Mouse (Mus musculus): ENCODE measurements around the gene Atp5s. TPM values are rescaled to one million over a fixed set of nuclear protein-coding genes. Genes with fewer than 3 reads are reported as not detected.
A peak's percentile ranks its signal among the peaks of the same experiment; 100 is the strongest.

Gene Atp5s
- polyA plus RNA-seq, 1 experiment, result 34.9 TPM

- Histone ChIP-seq H3K4me3 (ENCODE audit: insufficient read depth, low read length) (no peak overlapping the region), H3K27ac (ENCODE audit: insufficient read depth, low read length) (no peak overlapping the region), H3K4me1 (ENCODE audit: control insufficient read depth, insufficient read depth, low read length) (no peaks in the 10 kb centered on the region)
- TF ChIP-seq POLR2A (IDR thresholded peaks at IDR 0.05; ENCODE audit: extremely low read depth, insufficient read depth, low read length), result no peak
- no peak for TF ChIP-seq CTCF (IDR thresholded peaks at IDR 0.05; ENCODE audit: extremely low read depth, insufficient read depth, low read length)
These were observed 4.5 kb downstream of the Atp5s start for GRCm38 (mm10) chr12:69729246-69729645.

DNA sequence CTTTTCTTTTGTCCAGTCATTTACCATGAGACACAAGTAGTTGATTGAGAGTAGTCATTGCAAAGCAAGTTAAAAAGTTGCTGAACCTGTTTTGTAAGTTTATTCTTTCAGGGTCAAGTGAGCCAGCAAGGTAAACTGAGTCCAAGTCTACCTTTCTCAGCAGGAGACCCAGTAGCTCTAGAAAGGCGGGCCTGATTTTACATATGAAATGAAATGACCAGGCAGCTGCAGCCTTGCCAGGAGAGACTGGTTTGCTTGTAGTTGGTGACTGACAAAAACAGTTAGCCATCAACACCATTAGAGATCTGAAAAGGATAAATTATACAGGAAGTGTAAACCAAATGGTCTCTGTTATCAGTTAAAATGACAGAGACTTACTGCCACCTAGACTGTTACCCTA, 5.6 kb downstream of the Atp5s start:
- Histone ChIP-seq H3K27ac (ENCODE audit: insufficient read depth, low read length) (no peak overlapping the region), H3K4me1 (ENCODE audit: control insufficient read depth, insufficient read depth, low read length) (no peaks in the 10 kb centered on the region), H3K4me3 (ENCODE audit: insufficient read depth, low read length) (no peak overlapping the region)
- no peak for TF ChIP-seq CTCF (IDR thresholded peaks at IDR 0.05; ENCODE audit: extremely low read depth, insufficient read depth, low read length)

- TF ChIP-seq CTCF (IDR thresholded peaks at IDR 0.05; ENCODE audit: extremely low read depth, insufficient read depth, low read length), result no peak
- no peak for TF ChIP-seq POLR2A (IDR thresholded peaks at IDR 0.05; ENCODE audit: extremely low read depth, insufficient read depth, low read length)
- Histone ChIP-seq H3K4me1 (ENCODE audit: control insufficient read depth, insufficient read depth, low read length) (no peaks in the 10 kb centered on the region), H3K27ac (ENCODE audit: insufficient read depth, low read length) (no peak overlapping the region), H3K4me3 (ENCODE audit: insufficient read depth, low read length) (no peak overlapping the region)
These were observed 7.5 kb downstream of the Atp5s start for GRCm38 (mm10) chr12:69732221-69732620.

DNA sequence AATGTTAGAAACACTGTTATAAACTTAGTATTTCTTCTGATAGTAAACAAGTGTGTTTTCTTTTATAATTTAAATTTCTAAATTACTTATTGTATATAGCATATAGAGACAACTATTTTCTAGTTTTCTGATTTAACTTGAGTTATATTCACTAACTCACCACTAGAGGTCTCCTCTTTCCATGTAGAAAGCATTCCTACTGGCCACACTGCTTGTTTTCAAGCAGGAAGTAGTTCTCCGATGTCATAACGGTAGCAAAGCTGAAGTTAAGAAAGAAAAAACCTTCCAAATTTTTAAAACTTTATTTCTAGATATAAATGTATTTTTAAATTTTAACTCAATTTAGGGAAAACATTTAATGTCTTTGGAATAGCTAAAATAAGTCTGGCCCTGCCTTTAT, 8.8 kb downstream of the Atp5s start:
- no peak for TF ChIP-seq POLR2A (IDR thresholded peaks at IDR 0.05; ENCODE audit: extremely low read depth, insufficient read depth, low read length)
- TF ChIP-seq CTCF (IDR thresholded peaks at IDR 0.05; ENCODE audit: extremely low read depth, insufficient read depth, low read length), result peak; percentile 27; the same call in 1 of the 2 replicates
- no peak overlapping the region for H3K27ac ChIP-seq (ENCODE audit: insufficient read depth, low read length)
- H3K4me1 ChIP-seq (ENCODE audit: control insufficient read depth, insufficient read depth, low read length), result no peaks in the 10 kb centered on the region
- H3K4me3 ChIP-seq (ENCODE audit: insufficient read depth, low read length), result no peak overlapping the region

- H3K27ac ChIP-seq (ENCODE audit: insufficient read depth, low read length), result no peak overlapping the region
- no peaks in the 10 kb centered on the region for H3K4me1 ChIP-seq (ENCODE audit: control insufficient read depth, insufficient read depth, low read length)
- no peak overlapping the region for H3K4me3 ChIP-seq (ENCODE audit: insufficient read depth, low read length)
- TF ChIP-seq POLR2A (IDR thresholded peaks at IDR 0.05; ENCODE audit: extremely low read depth, insufficient read depth, low read length) (no peak), CTCF (IDR thresholded peaks at IDR 0.05; ENCODE audit: extremely low read depth, insufficient read depth, low read length) (no peak)
These were observed 9.2 kb downstream of the Atp5s start for GRCm38 (mm10) chr12:69733923-69734322.

GRCm38 (mm10) chr12:69741965-69742364, 17.2 kb downstream of the Atp5s start:
- no peaks in the 10 kb centered on the region for H3K4me1 ChIP-seq (ENCODE audit: control insufficient read depth, insufficient read depth, low read length)
- TF ChIP-seq CTCF (IDR thresholded peaks at IDR 0.05; ENCODE audit: extremely low read depth, insufficient read depth, low read length), result no peak
- no peak for TF ChIP-seq POLR2A (IDR thresholded peaks at IDR 0.05; ENCODE audit: extremely low read depth, insufficient read depth, low read length)
- H3K27ac ChIP-seq (ENCODE audit: insufficient read depth, low read length), result no peak overlapping the region
- H3K4me3 ChIP-seq (ENCODE audit: insufficient read depth, low read length), result no peak overlapping the region

- H3K4me3 ChIP-seq (ENCODE audit: insufficient read depth, low read length), result no peak overlapping the region
- TF ChIP-seq CTCF (IDR thresholded peaks at IDR 0.05; ENCODE audit: extremely low read depth, insufficient read depth, low read length) (no peak), POLR2A (IDR thresholded peaks at IDR 0.05; ENCODE audit: extremely low read depth, insufficient read depth, low read length) (no peak)
- no peaks in the 10 kb centered on the region for H3K4me1 ChIP-seq (ENCODE audit: control insufficient read depth, insufficient read depth, low read length)
- no peak overlapping the region for H3K27ac ChIP-seq (ENCODE audit: insufficient read depth, low read length)
These were observed 19.4 kb downstream of the Atp5s start for GRCm38 (mm10) chr12:69744138-69744537.

- TF ChIP-seq CTCF (IDR thresholded peaks at IDR 0.05; ENCODE audit: extremely low read depth, insufficient read depth, low read length) (no peak), POLR2A (IDR thresholded peaks at IDR 0.05; ENCODE audit: extremely low read depth, insufficient read depth, low read length) (no peak)
- H3K27ac ChIP-seq (ENCODE audit: insufficient read depth, low read length), result no peak overlapping the region
- no peaks in the 10 kb centered on the region for H3K4me1 ChIP-seq (ENCODE audit: control insufficient read depth, insufficient read depth, low read length)
- no peak overlapping the region for H3K4me3 ChIP-seq (ENCODE audit: insufficient read depth, low read length)
These were observed 27.2 kb downstream of the Atp5s start for GRCm38 (mm10) chr12:69751864-69752341.

- TF ChIP-seq POLR2A (IDR thresholded peaks at IDR 0.05; ENCODE audit: extremely low read depth, insufficient read depth, low read length) (no peak), CTCF (IDR thresholded peaks at IDR 0.05; ENCODE audit: extremely low read depth, insufficient read depth, low read length) (no peak)
- Histone ChIP-seq H3K27ac (ENCODE audit: insufficient read depth, low read length) (no peak overlapping the region), H3K4me3 (ENCODE audit: insufficient read depth, low read length) (no peak overlapping the region), H3K4me1 (ENCODE audit: control insufficient read depth, insufficient read depth, low read length) (no peaks in the 10 kb centered on the region)
These were observed 29.2 kb downstream of the Atp5s start for GRCm38 (mm10) chr12:69753936-69754335.

DNA sequence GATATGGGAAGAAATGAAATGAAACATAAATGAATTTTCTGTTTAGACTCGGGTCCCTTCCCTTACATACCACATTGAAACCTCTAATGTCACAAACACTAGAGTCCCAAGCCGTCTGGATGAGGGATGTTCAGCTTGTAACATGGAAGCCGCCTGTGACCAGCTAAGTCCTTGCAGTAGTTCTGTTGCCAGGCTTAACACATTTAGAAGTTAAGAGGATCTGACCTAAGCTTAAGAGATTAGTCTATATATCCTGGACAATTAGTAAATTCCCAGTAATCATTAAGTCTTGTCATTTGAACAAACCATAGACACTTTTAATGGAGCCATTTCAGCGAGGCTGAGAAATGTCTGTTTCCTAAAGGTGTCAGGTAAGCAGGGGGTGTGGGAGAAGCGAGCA, 31.3 kb downstream of the Atp5s start:
- Histone ChIP-seq H3K27ac (ENCODE audit: insufficient read depth, low read length) (no peak overlapping the region), H3K4me1 (ENCODE audit: control insufficient read depth, insufficient read depth, low read length) (peaks cover 1% of the 10 kb centered on the region; the same call in 1 of the 2 replicates), H3K4me3 (ENCODE audit: insufficient read depth, low read length) (no peak overlapping the region)
- TF ChIP-seq POLR2A (IDR thresholded peaks at IDR 0.05; ENCODE audit: extremely low read depth, insufficient read depth, low read length) (no peak), CTCF (IDR thresholded peaks at IDR 0.05; ENCODE audit: extremely low read depth, insufficient read depth, low read length) (no peak)
